Mouse (Mus musculus): Measurements from ENCODE around the gene Dusp10.

The Dusp10 gene

DNA sequence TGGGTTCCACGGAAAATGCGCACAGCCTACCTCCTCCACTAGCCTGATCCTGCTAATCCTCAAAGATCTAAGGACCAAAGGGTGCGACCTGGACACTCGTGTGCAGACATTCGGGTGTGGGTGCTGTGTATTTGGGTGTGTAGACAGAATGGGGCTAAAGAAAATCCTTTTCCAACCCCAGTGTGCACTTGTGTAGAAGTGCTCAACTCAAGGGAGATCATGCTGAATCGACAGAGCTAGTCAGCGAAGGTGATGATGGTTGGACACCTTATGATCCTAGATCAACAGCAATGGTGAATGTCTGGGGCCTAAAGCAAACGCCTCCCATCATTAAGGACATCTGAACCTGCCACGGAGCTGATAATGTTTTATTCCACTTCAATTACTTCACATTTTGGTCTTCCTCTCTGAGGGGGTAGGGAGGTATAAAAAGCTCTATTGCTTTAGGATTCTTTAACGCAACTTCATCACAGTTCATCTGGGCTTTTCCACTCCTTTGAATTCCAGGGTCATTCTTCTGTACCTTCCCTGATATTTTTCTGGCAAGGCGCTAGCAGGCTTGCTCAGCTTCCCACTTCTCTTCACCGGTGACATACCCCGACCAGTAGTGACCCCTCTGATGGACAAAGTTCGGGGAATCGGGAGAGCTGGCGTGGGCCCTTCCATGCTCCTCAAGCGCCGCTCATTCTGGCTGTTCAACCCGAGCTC lies 19.7 kb downstream of the Dusp10 start:
- no peak for DNase-seq

DNA sequence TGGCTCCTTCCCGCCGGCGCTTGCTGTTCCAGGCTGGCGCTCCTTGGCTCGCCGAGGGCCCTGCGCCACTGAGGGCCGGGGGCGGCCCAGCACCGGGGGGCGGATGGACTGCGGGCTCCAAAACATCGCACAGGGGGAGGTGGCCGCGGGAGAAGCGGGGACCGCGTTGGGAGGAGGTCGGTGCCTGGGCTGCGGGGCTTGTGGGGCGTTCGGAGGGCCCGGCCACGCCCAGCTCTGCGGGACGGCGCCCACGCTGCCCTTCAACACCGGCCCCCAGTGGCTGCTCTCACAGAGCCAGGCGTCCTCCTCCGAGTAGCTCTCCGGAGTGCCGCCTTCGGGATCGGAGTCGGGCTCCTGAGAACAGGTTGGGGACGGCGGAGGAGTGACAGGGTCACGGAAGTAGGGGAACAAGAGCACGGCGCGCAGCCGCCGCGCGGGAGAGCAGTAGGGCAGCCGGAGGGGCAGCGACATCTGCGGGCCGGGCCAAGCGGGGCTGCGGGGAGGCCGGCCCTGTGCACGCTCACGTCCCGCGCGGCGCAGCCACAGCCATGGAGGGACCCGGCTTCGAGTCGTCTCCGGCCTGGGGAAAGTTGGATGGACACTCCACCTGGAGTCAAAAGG lies 20.4 kb downstream of the Dusp10 start:
- peak; percentile 70 to 83 for DNase-seq

DNA sequence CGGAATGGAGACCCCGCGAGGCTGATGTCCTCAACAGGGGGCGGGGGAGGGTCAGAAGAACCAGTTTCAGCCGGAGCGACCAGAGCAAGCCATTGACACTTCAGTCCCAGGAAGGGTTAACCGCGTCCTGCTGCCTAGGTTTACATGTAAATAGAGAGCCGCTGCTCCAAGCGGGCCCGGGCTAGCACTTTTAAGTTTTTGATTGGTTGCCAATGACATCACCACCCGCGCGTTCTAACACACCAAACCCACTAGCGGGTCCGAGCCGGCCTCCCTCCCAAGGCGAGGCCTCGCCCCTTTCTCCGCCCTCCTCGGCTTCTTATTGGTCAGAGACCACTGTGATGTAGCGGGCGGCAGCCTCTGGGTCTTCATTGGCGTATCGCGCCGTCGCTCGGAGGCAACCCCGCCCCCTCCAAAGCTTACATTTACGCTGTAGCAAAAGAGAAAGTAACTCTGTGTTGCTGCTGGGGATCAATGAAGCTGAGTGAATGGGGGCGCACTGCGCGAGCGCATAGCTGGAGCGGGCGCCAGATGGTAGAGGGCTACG lies 21.0 kb downstream of the Dusp10 start, which contains the start of gene 1700056E22Rik:
1700056E22Rik (minus strand) TSS at position 291 of the 547 bp plus-strand sequence.
- peak; percentile 94 to 98 for DNase-seq

DNA sequence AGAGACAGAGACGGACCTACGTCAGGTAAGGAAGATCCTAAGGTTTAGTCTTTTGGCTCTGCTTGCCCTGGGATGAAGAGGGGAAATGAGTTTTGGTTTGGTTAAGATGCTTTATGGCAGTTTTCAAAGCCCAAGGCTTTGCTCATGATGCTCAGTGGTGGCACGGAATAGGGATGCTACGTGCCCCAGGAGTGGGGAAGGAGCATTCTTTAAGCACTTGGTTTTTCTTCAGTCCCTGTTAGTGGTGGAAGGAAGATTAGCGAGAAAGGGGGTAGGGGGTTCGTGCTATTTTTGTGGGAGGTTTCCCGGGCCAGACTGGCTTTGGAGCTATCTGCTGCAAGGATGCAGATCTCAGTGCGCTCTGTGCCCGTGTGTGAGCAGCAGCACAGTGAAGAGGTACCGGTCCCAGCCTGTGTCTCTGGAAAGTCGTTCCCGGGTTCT lies 21.7 kb downstream of the Dusp10 start:
- DNase-seq: peak; percentile 47 to 54

DNA sequence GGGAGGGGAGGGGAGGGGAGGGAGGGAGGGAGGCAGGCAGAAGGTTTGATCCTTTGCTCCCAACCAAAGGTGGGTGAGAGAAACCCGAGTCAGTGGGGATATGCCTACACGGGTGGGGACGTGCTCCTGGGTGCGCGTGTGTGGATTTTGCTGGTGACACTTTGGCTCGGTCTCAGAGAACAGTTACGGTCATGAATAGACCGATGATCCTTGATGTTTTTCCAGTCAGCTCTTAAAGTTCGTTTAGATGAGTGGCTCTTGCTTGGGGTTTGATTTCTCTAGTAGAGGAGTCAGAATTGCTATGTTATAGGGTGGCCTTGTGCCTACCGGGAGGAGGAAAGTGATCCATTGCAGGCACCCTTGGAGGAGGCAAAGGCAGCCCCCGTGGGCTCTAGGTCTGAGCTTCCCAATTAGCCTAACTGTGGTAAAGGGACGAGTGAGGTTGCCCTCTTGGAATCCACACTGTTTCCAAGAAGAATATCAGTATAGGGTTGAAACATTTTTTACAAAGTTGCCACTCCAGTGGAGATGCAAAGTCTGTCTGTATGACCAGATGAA lies 22.3 kb downstream of the Dusp10 start:
- peak in 1 of 2 experiments; percentile 35 for DNase-seq

DNA sequence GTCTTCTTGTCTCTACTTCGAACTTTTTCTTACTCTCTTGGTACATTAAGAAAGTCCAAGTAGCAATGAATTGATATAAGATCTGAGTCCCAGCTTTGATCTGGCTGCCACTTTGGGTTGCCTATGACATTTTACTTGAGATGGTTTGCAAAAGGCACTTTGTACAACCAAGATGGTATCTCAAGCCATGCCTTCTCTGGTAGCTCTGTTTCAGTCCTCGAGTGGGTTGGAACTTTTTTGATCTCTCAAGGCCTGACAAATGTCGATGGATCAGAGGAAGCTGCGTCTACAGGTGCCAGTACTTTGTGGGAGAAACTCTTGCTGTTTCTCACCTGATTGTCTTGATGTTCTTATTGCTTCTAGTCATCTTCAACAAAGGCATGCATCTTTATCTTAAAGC lies 24.7 kb downstream of the Dusp10 start:
- DNase-seq: no peak

DNA sequence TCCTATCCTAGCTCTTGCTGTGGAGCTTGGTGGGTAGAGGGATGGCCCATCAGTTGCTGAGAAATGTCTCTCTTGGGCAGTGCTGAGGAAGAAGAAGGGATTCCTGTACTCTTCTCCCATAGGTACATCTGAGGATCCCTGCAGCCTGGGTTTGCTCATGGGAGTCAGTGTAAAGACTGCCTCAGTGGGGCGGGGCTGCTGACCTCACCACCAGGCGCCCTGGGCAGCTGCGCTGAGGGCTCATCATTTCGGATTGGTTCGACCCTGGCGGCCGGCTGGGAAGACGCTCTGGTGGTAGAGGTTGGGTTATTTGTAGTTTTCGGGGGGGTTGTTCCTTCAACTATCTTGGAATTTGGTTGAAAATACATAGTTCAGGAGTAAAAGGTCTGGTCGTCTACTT lies 26.2 kb downstream of the Dusp10 start:
- DNase-seq: no peak

DNA sequence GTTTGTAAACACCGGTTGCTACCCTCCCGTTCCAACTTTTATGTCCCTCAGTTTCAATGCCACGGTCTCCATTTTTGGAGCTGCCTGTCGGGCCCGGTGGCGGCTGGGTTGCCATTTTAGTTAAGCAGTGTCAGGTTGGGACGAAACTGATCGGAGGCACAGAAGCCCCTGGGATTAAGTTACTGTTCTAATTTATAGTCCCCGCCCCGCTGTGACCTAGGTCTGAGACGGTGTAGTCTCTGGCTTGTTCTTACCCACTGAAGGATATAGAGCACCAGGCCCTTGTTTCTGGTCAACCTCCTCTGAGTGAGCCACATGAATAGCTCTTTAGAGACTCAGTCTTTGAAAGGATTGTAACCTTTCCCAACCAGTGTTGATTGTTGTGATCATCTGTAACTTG lies 27.1 kb downstream of the Dusp10 start:
- DNase-seq: no peak

DNA sequence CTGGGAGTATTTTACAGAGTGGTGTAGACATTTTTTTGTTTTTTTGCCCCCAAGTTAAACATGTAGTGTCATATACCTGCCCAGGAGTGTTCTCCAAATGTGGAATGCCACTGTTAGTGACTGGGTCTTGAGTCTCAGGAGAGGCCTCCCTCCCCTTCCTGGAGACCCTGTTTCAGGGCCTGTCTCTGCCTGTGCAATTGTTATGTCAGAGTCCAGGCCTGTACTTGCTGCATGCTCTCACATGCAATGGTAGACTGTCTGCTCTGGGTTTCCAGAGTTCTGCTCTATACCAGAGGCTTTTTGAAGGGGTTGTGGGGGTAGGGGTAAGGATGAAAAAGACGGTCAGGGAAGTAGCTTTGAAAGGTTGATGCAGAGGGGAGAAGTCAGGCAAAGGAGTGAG lies 27.8 kb downstream of the Dusp10 start:
- no peak for DNase-seq

DNA sequence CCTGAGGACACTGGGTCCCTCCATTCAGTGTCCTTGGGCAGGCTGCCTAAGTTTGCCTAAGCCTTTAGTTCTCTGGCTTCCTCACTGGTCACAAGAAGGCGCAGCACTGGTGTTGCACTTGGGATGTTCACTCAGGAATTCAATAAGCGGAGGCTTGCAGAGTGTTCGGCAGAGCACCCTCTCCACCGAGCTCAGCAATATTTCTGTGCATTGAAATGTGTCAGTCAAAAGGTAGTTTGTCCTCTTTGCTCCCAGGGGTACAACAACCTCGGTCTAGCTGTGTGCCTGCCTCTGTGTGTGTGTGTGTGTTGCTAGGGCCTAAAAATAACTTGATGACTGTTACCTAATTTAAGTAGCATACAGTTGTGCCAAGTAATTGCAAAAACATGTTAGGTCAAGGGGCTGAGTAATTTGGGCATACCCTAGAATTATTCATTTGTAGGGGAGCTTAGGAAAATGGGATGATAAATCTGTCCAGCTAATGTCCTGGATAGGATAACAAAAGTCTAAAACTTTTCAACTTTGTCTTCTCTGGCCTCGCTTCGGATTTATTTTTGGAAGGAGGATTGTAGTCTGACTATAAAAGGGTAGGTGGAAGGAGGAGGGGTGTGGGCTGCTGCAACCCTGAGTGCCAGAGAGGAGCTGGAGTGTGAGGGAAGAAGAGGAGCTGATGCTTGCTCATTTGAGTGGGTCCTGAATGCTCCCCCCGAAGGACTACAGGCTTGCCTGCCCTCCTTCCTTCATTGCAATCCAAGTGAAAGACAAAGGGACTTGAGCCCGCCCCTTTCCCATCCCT lies 28.9 kb downstream of the Dusp10 start:
- no peak for DNase-seq

DNA sequence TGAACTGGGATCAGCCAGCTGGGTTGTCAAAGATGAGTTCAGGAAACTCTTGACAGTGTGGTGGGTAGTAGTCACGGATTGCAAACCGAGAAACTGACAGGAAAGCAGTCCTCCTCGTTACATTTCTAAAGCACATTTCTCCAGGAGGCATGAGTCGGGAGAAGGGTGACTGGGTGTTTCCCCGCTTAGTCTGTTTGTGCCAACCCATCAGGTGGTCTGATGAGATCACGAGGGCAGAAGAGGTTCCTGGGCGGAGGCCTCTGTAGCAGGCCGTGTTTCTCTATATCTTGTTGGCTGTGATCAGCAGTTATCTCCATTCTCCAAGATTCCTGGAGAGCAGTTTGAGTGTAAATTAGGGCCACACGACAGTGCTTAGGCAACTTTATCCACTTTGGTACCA lies 29.6 kb downstream of the Dusp10 start:
- DNase-seq: no peak

DNA sequence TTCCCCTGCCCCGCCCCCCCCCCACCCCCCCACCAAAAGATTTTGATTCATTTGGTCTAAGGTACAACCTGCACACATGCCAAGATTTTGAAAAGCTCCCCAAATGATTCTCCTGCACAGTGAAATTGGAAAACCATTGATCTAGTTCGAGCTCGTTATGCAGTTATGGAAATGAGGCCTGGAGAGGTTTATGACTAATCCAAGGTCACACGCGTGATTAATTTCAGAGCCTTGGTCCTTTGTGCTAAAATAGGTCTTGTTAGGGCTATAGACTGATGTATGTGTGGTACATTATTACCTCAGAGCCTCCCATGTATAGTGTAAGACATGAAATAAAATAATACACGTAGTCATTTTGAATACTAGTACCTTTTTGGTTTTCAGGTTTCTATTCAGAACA lies 30.3 kb downstream of the Dusp10 start:
- DNase-seq: no peak

DNA sequence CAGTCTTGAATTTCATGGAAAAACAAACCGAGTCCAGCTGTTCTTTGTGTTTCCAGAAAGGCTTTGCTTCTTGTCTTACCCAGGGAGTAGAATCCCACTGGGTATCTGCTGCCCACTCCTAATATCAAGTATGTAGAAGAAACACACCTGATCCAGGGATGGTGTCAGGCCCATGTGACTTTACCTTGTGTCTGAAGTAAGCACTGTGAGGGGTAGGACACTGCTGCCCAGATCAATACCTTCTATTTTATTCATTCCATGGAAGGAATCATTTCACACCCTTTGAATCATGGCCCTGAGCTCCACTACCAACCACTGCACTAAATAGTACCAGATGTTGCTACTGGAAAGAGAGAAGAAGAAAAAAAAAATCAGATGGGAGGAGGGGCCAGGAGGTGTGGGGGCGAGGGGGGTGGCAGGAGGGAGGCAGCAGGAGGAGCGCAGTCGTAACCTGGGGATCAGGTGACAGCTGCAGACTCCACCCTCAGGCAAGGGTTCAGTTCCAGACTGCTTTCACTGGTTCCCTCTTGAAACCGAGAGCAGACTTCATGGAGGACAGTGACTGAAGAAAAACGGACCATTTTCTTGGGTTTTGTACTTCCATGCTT lies 33.1 kb downstream of the Dusp10 start:
- no peak for DNase-seq

DNA sequence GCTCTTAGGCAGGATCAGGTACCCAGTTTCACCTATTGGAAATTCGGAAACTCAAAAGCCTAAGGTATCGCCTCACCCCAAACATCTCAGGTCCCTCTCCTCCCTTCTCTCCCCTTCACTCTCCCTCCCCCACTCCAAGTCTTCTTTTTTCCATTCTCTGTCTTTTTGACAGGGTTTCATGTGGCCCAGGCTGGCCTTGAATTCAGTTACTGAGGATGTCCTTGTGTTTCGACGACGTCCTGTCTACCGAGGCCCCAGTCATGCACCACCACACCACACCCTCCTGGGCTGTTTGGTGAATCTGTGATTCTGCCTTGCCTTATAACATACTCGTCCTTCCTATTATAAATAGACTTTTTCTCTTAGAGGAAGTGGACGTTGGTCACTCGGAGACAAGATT lies 34.7 kb downstream of the Dusp10 start:
- DNase-seq: no peak

DNA sequence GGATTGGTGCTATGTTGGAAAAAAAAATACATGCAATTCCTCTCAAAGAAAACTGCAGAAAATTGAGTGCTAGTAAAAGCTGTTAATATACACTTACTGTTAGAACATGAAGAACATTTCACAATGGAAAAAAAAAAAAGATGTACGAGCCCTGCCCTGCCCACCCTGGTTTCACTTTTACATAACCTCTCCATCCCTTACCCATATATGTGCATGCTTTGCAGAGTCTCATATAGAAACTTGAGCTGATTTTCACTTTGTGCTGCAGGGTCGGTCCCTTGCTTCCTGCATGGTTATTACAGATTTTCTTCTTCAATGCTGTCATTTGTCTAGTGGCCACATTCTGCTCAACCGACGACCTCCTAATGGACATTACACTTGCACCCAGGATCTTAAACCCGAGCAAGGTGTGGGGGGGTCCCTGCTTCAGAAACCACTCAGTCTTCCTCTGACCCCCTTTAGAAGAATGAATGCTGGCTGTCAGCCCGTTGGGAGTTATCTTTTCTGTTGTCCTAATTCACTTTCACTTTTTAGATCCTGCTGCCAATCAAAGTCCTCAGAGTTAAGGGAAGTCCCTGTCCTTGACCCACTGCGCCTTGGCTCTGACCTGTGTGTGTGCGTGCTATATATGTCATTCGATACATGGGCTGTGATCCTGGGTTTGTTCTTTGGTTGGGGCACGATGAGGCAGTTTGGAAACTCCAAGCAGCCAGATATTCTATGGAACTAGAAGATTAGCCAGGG lies 35.7 kb downstream of the Dusp10 start:
- DNase-seq: no peak

DNA sequence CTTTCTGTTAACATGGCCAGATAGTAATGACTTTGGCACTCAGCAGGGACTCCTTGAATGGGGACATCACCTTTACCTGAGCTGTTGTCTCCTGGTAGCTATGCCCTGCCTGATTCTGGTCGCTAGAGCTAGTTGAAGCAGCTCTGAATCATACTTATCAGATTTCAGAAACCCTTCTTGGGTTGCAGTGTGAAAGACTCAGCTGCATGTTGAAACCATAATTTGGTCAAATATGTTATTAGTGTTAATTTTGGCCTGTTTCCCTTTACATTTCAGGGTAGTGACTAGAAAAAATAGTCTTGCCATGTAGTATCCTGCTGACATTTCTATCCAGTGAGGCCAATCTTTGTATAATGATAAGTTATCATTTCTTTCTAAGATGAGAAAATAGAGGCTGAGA lies 38.2 kb downstream of the Dusp10 start:
- DNase-seq: no peak

DNA sequence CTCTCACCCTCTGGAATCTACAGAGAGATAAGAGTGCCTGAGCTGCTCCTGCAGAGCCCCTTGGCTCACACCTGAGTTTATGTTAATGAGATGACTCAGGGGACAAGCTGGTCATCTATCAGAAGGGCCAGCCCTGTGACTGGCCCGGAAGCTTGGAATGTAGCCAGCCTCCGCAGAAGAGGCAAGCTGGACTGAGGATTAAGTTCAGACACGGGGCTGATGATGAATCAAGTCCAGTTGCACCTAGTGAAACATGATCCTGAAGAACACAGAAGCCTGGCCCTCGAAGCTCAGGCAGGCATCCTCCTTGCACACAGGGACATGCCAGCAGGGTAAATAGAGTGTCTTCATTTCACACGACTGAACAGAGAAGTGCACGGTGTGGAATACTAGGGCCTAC lies 38.7 kb downstream of the Dusp10 start:
- DNase-seq: peak; percentile 66 to 72

DNA sequence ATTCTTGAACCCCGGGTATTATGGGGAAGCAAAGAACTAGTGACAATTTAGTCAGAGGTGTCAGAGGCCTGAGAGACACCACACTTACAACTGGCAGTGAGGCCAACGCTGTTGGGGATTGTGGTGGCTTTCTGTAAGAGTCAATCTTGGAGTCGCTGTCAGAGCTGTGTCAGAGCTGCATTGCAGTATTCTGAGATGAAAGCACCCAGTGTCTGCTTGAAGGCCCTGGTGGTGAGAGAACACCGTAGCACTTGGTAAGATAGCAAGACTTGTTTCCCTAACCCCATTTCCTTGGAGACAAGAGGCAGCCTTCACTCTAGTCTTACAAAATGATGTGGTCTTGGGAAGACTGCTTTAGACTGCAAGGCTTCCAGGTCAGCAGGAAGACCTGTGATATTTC lies 39.2 kb downstream of the Dusp10 start:
- DNase-seq: no peak

DNA sequence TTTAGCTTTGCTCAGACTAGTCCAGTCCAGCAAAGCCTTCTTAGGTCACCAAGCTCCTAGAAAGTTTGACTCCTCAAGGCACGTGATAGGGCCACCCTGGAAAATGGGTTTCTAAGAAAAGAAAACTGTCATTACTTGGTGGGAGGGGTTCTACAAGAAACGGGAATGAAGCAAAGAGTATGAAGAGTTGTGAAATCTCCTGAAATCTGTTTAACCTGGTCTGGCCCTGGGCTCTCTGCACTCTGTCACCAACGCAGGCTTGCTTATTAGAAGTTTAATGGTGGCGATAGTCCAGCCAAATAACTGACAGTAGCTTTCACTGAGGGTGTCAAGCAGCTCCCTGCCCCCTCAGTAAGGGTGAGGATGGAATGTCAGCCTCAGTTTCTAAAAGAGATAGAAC lies 40.0 kb downstream of the Dusp10 start:
- no peak for DNase-seq

DNA sequence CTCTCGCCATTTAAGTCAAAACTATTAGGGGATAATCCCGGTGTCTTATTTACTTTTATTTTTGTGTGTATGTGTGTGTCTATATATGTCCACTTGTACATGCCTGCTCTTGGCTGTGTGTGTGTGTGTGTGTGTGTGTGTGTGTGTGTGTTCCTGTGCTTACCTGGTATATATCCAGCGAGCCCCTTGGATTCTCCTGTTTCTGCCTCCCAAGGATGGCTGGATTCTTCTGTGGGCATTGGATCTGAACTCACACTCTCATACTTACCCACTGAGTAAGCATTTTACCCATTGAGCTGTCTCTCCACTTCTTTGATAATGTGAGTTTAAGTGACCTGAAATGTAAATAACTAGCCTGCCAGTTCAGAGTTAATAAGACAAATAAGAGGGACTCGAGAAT lies 40.6 kb downstream of the Dusp10 start:
- DNase-seq: no peak

DNA sequence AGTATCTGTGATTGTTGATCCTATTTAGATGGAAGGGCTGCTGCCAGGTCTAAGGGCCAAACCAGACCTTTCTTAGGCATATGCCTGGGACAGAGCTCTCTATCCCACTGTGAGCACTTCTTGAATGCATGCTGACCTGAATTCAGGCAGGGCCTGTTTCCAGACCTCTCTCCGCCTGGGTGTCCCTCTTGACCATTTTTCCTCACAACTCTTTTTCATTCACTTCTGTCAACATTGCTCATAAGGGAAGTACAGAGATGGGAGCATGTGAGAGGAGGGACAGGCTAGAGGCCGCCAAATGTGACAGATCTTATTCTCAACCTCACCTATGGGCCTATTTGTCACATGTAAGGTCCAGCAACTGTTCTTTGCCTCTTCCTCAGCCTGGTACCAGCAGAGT lies 41.1 kb downstream of the Dusp10 start:
- DNase-seq: no peak

DNA sequence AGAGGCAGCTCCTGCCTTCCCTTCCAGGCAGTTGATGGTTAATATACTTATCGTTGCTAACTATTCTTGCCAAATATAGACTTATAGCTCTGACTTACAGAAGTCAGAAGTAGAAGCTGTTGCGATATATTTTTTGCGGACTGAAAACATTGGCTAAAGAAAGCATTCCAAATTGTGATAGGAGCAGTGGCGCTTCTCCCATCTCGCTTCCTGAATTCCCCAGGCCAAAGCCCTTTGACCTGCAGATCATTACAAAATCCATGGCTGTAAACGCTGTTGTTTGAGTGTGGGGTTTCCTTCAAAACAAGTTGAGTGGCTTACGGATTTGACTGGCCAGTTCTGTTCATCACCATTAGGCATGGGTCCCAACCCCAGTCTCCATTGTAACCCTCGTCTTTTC lies 45.1 kb downstream of the Dusp10 start:
- DNase-seq: no peak
